Mouse (Mus musculus): ENCODE measurements around the gene Rep15. TPM values are rescaled to one million over a fixed set of nuclear protein-coding genes. Genes with fewer than 3 reads are reported as not detected.

Rep15 gene
- polyA plus RNA-seq, 1 experiment from 2014 or later = 1.1 TPM

DNA sequence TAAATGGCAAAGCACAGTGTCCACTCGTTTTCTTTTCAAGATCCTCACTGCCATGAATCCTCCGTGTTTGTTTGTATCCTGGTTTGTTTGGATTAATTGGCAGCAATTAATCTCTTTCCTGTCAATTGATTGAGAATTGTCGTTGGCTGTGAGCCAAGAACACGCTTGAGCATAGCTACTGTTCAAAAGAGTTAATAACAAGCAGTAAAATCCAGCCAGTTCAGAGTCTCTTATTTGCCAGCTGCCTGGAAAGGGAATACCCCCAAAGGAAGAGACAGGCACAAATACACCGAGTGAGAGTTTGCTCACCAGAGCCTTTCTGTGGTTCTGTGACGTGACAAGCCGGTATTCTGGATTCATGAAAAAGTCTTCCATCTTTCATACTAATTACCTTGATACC is 29.6 kb downstream of the Rep15 start:
- Histone ChIP-seq H3K9me3 (replicated peaks; ENCODE audit: control insufficient read depth, low read length) (no peaks in the 10 kb centered on the region), H3K4me1 (ENCODE audit: control insufficient read depth, insufficient read depth, low read length) (no peaks in the 10 kb centered on the region), H3K36me3 (ENCODE audit: control insufficient read depth, insufficient read depth, low read length) (peaks cover 8% of the 10 kb centered on the region), H3K27me3 (ENCODE audit: control insufficient read depth, insufficient read depth, low read length) (no peaks in the 10 kb centered on the region), H3K4me3 (ENCODE audit: low read depth, low read length) (no peak overlapping the region), H3K27ac (ENCODE audit: low read depth, low read length) (no peak overlapping the region), H3K4me2 (no peak overlapping the region), H3K9ac (ENCODE audit: low read depth, low read length) (no peak overlapping the region)
- no peak for ATAC-seq (replicated peaks; ENCODE audit: insufficient number of reproducible peaks, low FRiP score, low TSS enrichment)
- WGBS (ENCODE audit: insufficient replicate concordance) = 84% methylated on average over 7 of the region's 7 CpGs

DNA sequence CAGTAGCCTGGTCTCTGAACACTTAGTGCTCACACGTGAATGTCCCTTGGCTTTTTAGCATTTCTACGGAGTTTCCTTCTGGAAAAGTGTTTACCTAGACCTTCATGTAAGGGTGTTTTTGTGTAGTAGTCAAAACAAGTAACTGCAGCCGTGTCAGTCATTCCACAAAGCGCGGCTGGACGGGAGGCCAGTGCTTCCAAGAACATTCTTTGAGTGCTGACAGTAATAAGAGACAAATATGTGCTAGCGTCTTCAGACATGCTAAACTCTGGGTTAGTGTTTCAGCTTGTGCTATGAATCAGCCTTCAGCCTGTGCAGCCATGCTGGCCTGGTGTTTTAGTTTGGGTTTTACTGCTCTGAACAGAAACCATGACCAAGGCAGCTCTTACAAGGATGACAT is 30.3 kb downstream of the Rep15 start:
- Histone ChIP-seq H3K27me3 (ENCODE audit: control insufficient read depth, insufficient read depth, low read length) (no peaks in the 10 kb centered on the region), H3K27ac (ENCODE audit: low read depth, low read length) (no peak overlapping the region), H3K4me3 (ENCODE audit: low read depth, low read length) (no peak overlapping the region), H3K4me2 (no peak overlapping the region), H3K9ac (ENCODE audit: low read depth, low read length) (no peak overlapping the region), H3K36me3 (ENCODE audit: control insufficient read depth, insufficient read depth, low read length) (peaks cover 8% of the 10 kb centered on the region), H3K4me1 (ENCODE audit: control insufficient read depth, insufficient read depth, low read length) (no peaks in the 10 kb centered on the region), H3K9me3 (replicated peaks; ENCODE audit: control insufficient read depth, low read length) (no peaks in the 10 kb centered on the region)
- ATAC-seq (replicated peaks; ENCODE audit: insufficient number of reproducible peaks, low FRiP score, low TSS enrichment) = no peak
- 82% methylated on average over 7 of the region's 7 CpGs for WGBS (ENCODE audit: insufficient replicate concordance)

DNA sequence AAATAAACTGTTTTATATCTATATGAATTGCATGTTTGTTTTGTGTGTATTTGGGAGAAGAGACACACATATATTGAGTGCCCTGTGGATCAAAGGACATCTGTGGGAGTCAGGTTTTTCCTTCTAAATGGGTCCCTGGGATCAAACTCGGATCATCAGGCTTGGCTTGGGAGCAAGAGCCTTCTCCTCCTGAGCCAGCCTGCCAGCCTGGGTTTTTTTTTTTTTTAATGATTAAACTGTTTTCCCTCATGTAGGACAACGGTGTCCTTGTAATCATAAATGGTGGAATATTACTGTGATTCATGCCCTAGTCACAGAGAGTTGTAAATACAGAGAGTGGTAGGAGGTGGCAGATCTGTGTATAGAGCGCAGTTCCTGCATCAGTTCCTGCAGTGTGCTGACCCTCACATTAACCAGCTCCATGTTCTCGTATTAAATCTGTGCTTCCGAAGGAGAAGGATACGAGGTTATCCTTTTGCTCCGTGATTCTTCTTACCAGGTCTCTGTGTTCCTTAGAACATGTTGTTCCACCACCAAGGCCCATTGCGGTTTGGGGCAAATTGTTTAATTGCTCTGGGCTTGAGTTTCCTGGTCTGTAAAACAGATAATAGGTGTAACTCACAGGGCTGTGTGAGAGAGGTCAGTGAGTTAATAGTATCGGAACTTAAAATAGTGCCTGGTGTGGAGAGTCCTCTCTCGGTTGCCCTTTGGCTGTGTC is 32.0 kb downstream of the Rep15 start:
- no peak overlapping the region for H3K9ac ChIP-seq (ENCODE audit: low read depth, low read length)
- H3K27me3 ChIP-seq (ENCODE audit: control insufficient read depth, insufficient read depth, low read length) = no peaks in the 10 kb centered on the region
- no peaks in the 10 kb centered on the region for H3K4me1 ChIP-seq (ENCODE audit: control insufficient read depth, insufficient read depth, low read length)
- no peak overlapping the region for H3K27ac ChIP-seq (ENCODE audit: low read depth, low read length)
- WGBS (ENCODE audit: insufficient replicate concordance) = 88% methylated on average over 10 of the region's 10 CpGs
- ATAC-seq (replicated peaks; ENCODE audit: insufficient number of reproducible peaks, low FRiP score, low TSS enrichment) = no peak
- peaks cover 5% of the 10 kb centered on the region for H3K36me3 ChIP-seq (ENCODE audit: control insufficient read depth, insufficient read depth, low read length)
- H3K4me2 ChIP-seq = no peak overlapping the region
- no peaks in the 10 kb centered on the region for H3K9me3 ChIP-seq (replicated peaks; ENCODE audit: control insufficient read depth, low read length)
- no peak overlapping the region for H3K4me3 ChIP-seq (ENCODE audit: low read depth, low read length)

DNA sequence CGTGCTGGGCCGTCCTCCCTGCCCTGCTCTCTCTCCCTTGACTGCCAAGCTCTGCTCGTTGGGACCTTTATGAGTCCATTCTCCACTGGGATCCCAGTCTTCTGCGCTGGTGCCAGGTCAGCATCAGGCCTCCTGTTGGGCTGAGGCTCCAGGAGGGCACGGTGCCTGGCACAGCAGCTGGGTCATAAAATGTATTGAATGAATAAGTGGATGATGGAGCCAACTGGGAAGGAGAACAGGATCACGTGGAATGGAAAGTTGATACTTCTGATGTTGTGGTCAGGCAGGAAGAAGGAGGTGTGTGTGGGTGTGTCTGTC is 32.5 kb downstream of the Rep15 start:
- no peaks in the 10 kb centered on the region for H3K27me3 ChIP-seq (ENCODE audit: control insufficient read depth, insufficient read depth, low read length)
- no peak for ATAC-seq (replicated peaks; ENCODE audit: insufficient number of reproducible peaks, low FRiP score, low TSS enrichment)
- peaks cover 5% of the 10 kb centered on the region for H3K36me3 ChIP-seq (ENCODE audit: control insufficient read depth, insufficient read depth, low read length)
- WGBS (ENCODE audit: insufficient replicate concordance) = 84% methylated on average over 6 of the region's 6 CpGs
- no peaks in the 10 kb centered on the region for H3K4me1 ChIP-seq (ENCODE audit: control insufficient read depth, insufficient read depth, low read length)
- H3K27ac ChIP-seq (ENCODE audit: low read depth, low read length) = no peak overlapping the region
- no peaks in the 10 kb centered on the region for H3K9me3 ChIP-seq (replicated peaks; ENCODE audit: control insufficient read depth, low read length)
- H3K4me3 ChIP-seq (ENCODE audit: low read depth, low read length) = no peak overlapping the region
- no peak overlapping the region for H3K9ac ChIP-seq (ENCODE audit: low read depth, low read length)
- H3K4me2 ChIP-seq = no peak overlapping the region

DNA sequence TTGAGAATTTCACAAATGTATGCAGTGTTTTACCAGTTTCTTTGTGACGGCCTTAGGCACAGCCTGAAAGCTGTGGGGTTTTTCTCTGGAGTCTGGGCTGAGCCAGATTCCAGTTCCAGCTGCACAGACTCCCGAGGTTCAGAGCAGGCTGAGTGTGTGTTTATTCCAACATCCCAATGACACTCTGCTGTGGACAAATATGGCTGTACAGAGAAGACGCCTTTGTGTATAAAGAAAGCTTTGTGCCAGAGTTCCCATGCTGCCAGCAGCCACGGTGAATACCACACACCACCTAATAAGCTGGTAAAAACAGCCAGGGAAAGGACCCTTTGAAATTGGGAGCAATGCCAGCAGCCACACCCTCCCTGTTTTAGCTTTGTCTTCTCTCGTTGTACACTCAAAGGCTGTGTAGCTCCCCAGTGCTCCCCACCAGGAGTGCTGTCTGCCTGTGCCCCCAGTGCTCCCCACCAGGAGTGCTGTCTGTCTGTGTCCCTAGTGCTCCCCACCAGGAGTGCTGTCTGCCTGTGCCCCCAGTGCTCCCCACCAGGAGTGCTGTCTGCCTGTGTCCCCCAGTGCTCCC is 43.5 kb downstream of the Rep15 start:
- ATAC-seq (replicated peaks; ENCODE audit: insufficient number of reproducible peaks, low FRiP score, low TSS enrichment) = no peak
- no peak overlapping the region for H3K27ac ChIP-seq (ENCODE audit: low read depth, low read length)
- H3K36me3 ChIP-seq (ENCODE audit: control insufficient read depth, insufficient read depth, low read length) = peaks cover 8% of the 10 kb centered on the region
- H3K4me2 ChIP-seq = no peak overlapping the region
- no peaks in the 10 kb centered on the region for H3K9me3 ChIP-seq (replicated peaks; ENCODE audit: control insufficient read depth, low read length)
- no peak overlapping the region for H3K4me3 ChIP-seq (ENCODE audit: low read depth, low read length)
- no peak overlapping the region for H3K9ac ChIP-seq (ENCODE audit: low read depth, low read length)
- no peaks in the 10 kb centered on the region for H3K4me1 ChIP-seq (ENCODE audit: control insufficient read depth, insufficient read depth, low read length)
- no peaks in the 10 kb centered on the region for H3K27me3 ChIP-seq (ENCODE audit: control insufficient read depth, insufficient read depth, low read length)
- WGBS (ENCODE audit: insufficient replicate concordance) = 72% methylated on average over 5 of the region's 5 CpGs

DNA sequence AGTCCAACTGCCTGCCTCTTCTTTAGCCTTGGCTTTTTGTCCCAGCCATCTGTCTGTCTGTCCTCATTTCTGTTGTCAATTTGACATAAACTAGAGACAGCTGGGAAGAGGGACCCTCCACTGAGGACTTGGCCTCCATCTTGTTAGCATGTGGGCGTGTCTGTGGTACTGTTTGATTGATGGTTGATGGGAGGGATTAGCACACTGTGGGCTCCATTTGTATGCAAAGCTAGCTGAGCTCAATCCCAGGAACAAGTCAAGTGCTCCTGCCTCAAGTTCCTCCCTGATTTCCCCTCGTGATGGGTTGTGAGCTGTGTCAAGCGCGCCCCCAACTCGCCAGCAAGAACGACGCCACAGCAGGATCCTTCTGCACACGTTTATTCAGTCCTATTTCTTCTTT is 44.5 kb downstream of the Rep15 start:
- H3K36me3 ChIP-seq (ENCODE audit: control insufficient read depth, insufficient read depth, low read length) = no peaks in the 10 kb centered on the region
- no peak overlapping the region for H3K27ac ChIP-seq (ENCODE audit: low read depth, low read length)
- no peaks in the 10 kb centered on the region for H3K4me1 ChIP-seq (ENCODE audit: control insufficient read depth, insufficient read depth, low read length)
- no peak overlapping the region for H3K9ac ChIP-seq (ENCODE audit: low read depth, low read length)
- ATAC-seq (replicated peaks; ENCODE audit: insufficient number of reproducible peaks, low FRiP score, low TSS enrichment) = no peak
- WGBS (ENCODE audit: insufficient replicate concordance) = 81% methylated on average over 8 of the region's 8 CpGs
- H3K4me3 ChIP-seq (ENCODE audit: low read depth, low read length) = no peak overlapping the region
- no peak overlapping the region for H3K4me2 ChIP-seq
- no peaks in the 10 kb centered on the region for H3K27me3 ChIP-seq (ENCODE audit: control insufficient read depth, insufficient read depth, low read length)
- H3K9me3 ChIP-seq (replicated peaks; ENCODE audit: control insufficient read depth, low read length) = no peaks in the 10 kb centered on the region

DNA sequence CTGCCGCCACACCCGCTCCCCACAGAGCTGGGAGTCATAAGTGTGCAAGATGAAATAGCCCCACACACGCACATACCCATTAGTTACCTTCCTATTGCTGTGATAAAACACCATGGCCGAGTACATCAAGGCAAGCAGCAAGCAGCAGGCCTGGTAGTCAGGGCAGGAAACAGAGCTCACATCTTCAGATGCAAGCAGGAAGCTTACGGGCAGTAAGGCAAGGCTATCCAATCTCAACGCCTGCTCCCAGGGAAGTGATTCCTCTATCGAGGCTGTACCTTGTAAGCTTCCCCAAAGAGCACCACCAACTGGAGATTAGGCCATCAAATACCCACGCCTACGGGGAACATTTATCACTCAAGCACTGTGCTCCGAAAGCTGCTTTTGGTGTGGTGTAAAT is 47.5 kb downstream of the Rep15 start:
- WGBS (ENCODE audit: insufficient replicate concordance) = 84% methylated on average over 10 of the region's 10 CpGs
- Histone ChIP-seq H3K4me1 (ENCODE audit: control insufficient read depth, insufficient read depth, low read length) (no peaks in the 10 kb centered on the region), H3K4me2 (no peak overlapping the region), H3K27me3 (ENCODE audit: control insufficient read depth, insufficient read depth, low read length) (no peaks in the 10 kb centered on the region), H3K9ac (ENCODE audit: low read depth, low read length) (no peak overlapping the region), H3K27ac (ENCODE audit: low read depth, low read length) (no peak overlapping the region), H3K4me3 (ENCODE audit: low read depth, low read length) (no peak overlapping the region), H3K9me3 (replicated peaks; ENCODE audit: control insufficient read depth, low read length) (no peaks in the 10 kb centered on the region), H3K36me3 (ENCODE audit: control insufficient read depth, insufficient read depth, low read length) (no peaks in the 10 kb centered on the region)
- ATAC-seq (replicated peaks; ENCODE audit: insufficient number of reproducible peaks, low FRiP score, low TSS enrichment) = no peak

Other genes with a start within 250 kb of the Rep15 start
- gene Arntl2, start 236.5 kb upstream of the Rep15 start, polyA plus RNA-seq (2014; fragmentation: Nextera tagmentation; extraction: Ambion mirVana) = 1.9 and 3.3 TPM in 2 replicates
- not detected in 2 replicates for gene Smco2, start 182.5 kb upstream of the Rep15 start, polyA plus RNA-seq (2014; fragmentation: Nextera tagmentation; extraction: Ambion mirVana)
- 78.0 and 86.2 TPM in 2 replicates for gene Ppfibp1, start 144.1 kb upstream of the Rep15 start, polyA plus RNA-seq (2014; fragmentation: Nextera tagmentation; extraction: Ambion mirVana)
- gene 1700034J05Rik, start 78.2 kb upstream of the Rep15 start, polyA plus RNA-seq (2014; fragmentation: Nextera tagmentation; extraction: Ambion mirVana) = 0.21 and 0.42 TPM in 2 replicates
- gene Mrps35, start 10.2 kb downstream of the Rep15 start, polyA plus RNA-seq (2014; fragmentation: Nextera tagmentation; extraction: Ambion mirVana) = 128 and 135 TPM in 2 replicates
- 0.37 and 0.59 TPM in 2 replicates for gene Mansc4, start 54.4 kb downstream of the Rep15 start, polyA plus RNA-seq (2014; fragmentation: Nextera tagmentation; extraction: Ambion mirVana)
- gene Klhl42, start 58.8 kb downstream of the Rep15 start, polyA plus RNA-seq (2014; fragmentation: Nextera tagmentation; extraction: Ambion mirVana) = 6.2 and 6.3 TPM in 2 replicates
- gene Pthlh, start 231.6 kb downstream of the Rep15 start, polyA plus RNA-seq (2014; fragmentation: Nextera tagmentation; extraction: Ambion mirVana) = 1.9 and 2.7 TPM in 2 replicates

All from heart, embryonic 11.5 days (tissue).